Mouse (Mus musculus) MEL (cell line): Measurements from ENCODE around the gene Gm11027. TPM values are rescaled to one million over a fixed set of nuclear protein-coding genes. Genes with fewer than 3 reads are reported as not detected.

Experiments
- DNase-seq: peaks from one replicate; pipeline ENCODE4 v3.0.0; 2011; ENCODE audit warnings: low read depth, low spot score
- H3K27ac ChIP-seq: 2 replicates; pipeline ENCODE4 v1.5.1; 2012; ENCODE audit warnings: low read depth, mild to moderate bottlenecking, control low read depth, low read length, moderate library complexity; ENCODE audit not compliant: control insufficient read depth
- H3K27me3 ChIP-seq, 2 experiments: fragments of 150-350 bp in 1 of 2; sonication (generic) in 1 of 2; 2 replicates each; pipeline ENCODE4 v1.6.1; 2012; ENCODE audit warnings: low read length in 2 of 2, mild to moderate bottlenecking in 2 of 2, improper control_type of control experiment in 1 of 2, moderate library complexity in 1 of 2; ENCODE audit not compliant: insufficient read depth in 2 of 2, control insufficient read depth in 1 of 2
- H3K36me3 ChIP-seq, 2 experiments: 2 replicates each; pipeline ENCODE4 v1.6.1; 2012 to 2014; ENCODE audit warnings: low read length in 2 of 2, improper control_type of control experiment in 1 of 2, inconsistent platforms in 1 of 2, mild to moderate bottlenecking in 1 of 2; ENCODE audit not compliant: insufficient read depth in 2 of 2, control insufficient read depth in 1 of 2
- H3K4me1 ChIP-seq, 2 experiments: fragments of 150-350 bp in 1 of 2; sonication (generic) in 1 of 2; 2 replicates each; pipeline ENCODE4 v1.6.1; 2012; ENCODE audit warnings: low read length in 2 of 2, improper control_type of control experiment in 1 of 2, mild to moderate bottlenecking in 1 of 2; ENCODE audit not compliant: insufficient read depth in 2 of 2, control insufficient read depth in 1 of 2
- H3K4me3 ChIP-seq, 2 experiments: fragments of 150-350 bp in 1 of 2; sonication (generic) in 1 of 2; 2 replicates each; pipeline ENCODE4 v1.5.1; 2012; ENCODE audit warnings: low read depth in 2 of 2, low read length in 2 of 2, mild to moderate bottlenecking in 2 of 2, moderate library complexity in 2 of 2, control low read depth in 1 of 2, improper control_type of control experiment in 1 of 2; ENCODE audit not compliant: control insufficient read depth in 1 of 2, insufficient read depth in 1 of 2
- H3K79me2 ChIP-seq: 2 replicates; pipeline ENCODE4 v1.6.1; 2012; ENCODE audit warnings: mild to moderate bottlenecking, low read length, moderate library complexity; ENCODE audit not compliant: control insufficient read depth, poor library complexity, insufficient read depth
- H3K9ac ChIP-seq: 2 replicates; pipeline ENCODE4 v1.6.1; 2012; ENCODE audit warnings: low read depth, mild to moderate bottlenecking, control low read depth, low read length, moderate library complexity; ENCODE audit not compliant: control insufficient read depth, poor library complexity, severe bottlenecking
- H3K9me3 ChIP-seq: fragments of 150-350 bp; sonication (generic); replicated peaks from 2 replicates; pipeline ENCODE4 v1.6.1; 2012; ENCODE audit warnings: mild to moderate bottlenecking, low read length, improper control_type of control experiment, moderate library complexity; ENCODE audit not compliant: insufficient read depth
- BHLHE40 ChIP-seq: IDR thresholded peaks from 2 replicates; pipeline ENCODE4 v1.6.1; 2012; ENCODE audit warnings: low read depth, mild to moderate bottlenecking, inconsistent platforms, low read length, improper control_type of control experiment, borderline replicate concordance
- CTCF ChIP-seq, 3 experiments: IDR thresholded peaks in 2 of 3; conservative IDR thresholded peaks in 1 of 3; 2 replicates each; pipeline ENCODE4 v1.5.1; 2011 to 2012; ENCODE audit warnings: low read length in 3 of 3, low read depth in 2 of 3, mild to moderate bottlenecking in 2 of 3, improper control_type of control experiment in 1 of 3, inconsistent platforms in 1 of 3, mixed read lengths in 1 of 3, moderate library complexity in 1 of 3; ENCODE audit not compliant: control insufficient read depth in 1 of 3, insufficient read depth in 1 of 3, poor library complexity in 1 of 3, severe bottlenecking in 1 of 3
- ELF1 ChIP-seq: IDR thresholded peaks from 2 replicates; pipeline ENCODE4 v1.6.1; 2014; ENCODE audit warnings: low read depth, mild to moderate bottlenecking, inconsistent platforms, low read length, improper control_type of control experiment, moderate library complexity
- EP300 ChIP-seq, 2 experiments: IDR thresholded peaks; 2 replicates each; pipeline ENCODE4 v1.6.1; 2011; ENCODE audit warnings: improper control_type of control experiment in 2 of 2, low read length in 2 of 2, low read depth in 1 of 2, mild to moderate bottlenecking in 1 of 2
- ETS1 ChIP-seq: IDR thresholded peaks from 2 replicates; pipeline ENCODE4 v1.6.1; 2012; ENCODE audit warnings: low read depth, mild to moderate bottlenecking, inconsistent platforms, low read length, improper control_type of control experiment, moderate library complexity
- JUND ChIP-seq: IDR thresholded peaks from 2 replicates; pipeline ENCODE4 v1.6.1; 2011; ENCODE audit warnings: low read depth, mild to moderate bottlenecking, improper control_type of control experiment, low read length
- MAFK ChIP-seq: IDR thresholded peaks from 2 replicates; pipeline ENCODE4 v1.6.1; 2011; ENCODE audit warnings: low read depth, mild to moderate bottlenecking, low read length, improper control_type of control experiment, borderline replicate concordance
- MEF2A ChIP-seq: IDR thresholded peaks from 2 replicates; pipeline ENCODE4 v1.6.1; 2014; ENCODE audit warnings: low read depth, mild to moderate bottlenecking, inconsistent platforms, low read length, improper control_type of control experiment; ENCODE audit not compliant: poor library complexity, insufficient replicate concordance, severe bottlenecking; ENCODE audit errors: extremely low read depth
- NELFE ChIP-seq: IDR thresholded peaks from 2 replicates; pipeline ENCODE4 v1.6.1; 2011; ENCODE audit warnings: low read depth, low read length, improper control_type of control experiment
- NRF1 ChIP-seq: IDR thresholded peaks from 2 replicates; pipeline ENCODE4 v1.6.1; 2014; ENCODE audit warnings: low read depth, mild to moderate bottlenecking, inconsistent platforms, low read length, improper control_type of control experiment, moderate library complexity; ENCODE audit not compliant: poor library complexity, insufficient read depth, severe bottlenecking
- POLR2AphosphoS2 ChIP-seq: IDR thresholded peaks from 2 replicates; pipeline ENCODE4 v1.6.1; 2011; ENCODE audit warnings: low read length, improper control_type of control experiment
- POLR2AphosphoS5 ChIP-seq: IDR thresholded peaks from 2 replicates; pipeline ENCODE4 v1.6.1; 2012; ENCODE audit warnings: low read depth, borderline replicate concordance, mild to moderate bottlenecking, inconsistent platforms, low read length, moderate library complexity, mixed read lengths
- RCOR1 ChIP-seq: IDR thresholded peaks from 2 replicates; pipeline ENCODE4 v1.6.1; 2012; ENCODE audit warnings: low read depth, mild to moderate bottlenecking, inconsistent platforms, low read length, improper control_type of control experiment
- SIN3A ChIP-seq: IDR thresholded peaks from 2 replicates; pipeline ENCODE4 v1.6.1; 2012; ENCODE audit warnings: low read length, improper control_type of control experiment, inconsistent platforms
- TBP ChIP-seq: IDR thresholded peaks from 2 replicates; pipeline ENCODE4 v1.8.0; 2011; ENCODE audit warnings: low read depth, low read length, improper control_type of control experiment
- UBTF ChIP-seq: IDR thresholded peaks from 2 replicates; pipeline ENCODE4 v1.6.1; 2012; ENCODE audit warnings: low read depth, mild to moderate bottlenecking, inconsistent platforms, low read length, improper control_type of control experiment, moderate library complexity, borderline replicate concordance; ENCODE audit not compliant: insufficient read depth
- USF1 ChIP-seq: IDR thresholded peaks from 2 replicates; pipeline ENCODE4 v1.6.1; 2014; ENCODE audit warnings: low read depth, mild to moderate bottlenecking, inconsistent platforms, low read length, improper control_type of control experiment, moderate library complexity
- ZNF384 ChIP-seq: IDR thresholded peaks from 2 replicates; pipeline ENCODE4 v1.6.1; 2012; ENCODE audit warnings: low read depth, mild to moderate bottlenecking, inconsistent platforms, low read length, improper control_type of control experiment
- polyA plus RNA-seq, 2 experiments: library from polyadenylated mRNA; stranded (reverse) in 1 of 2; unstranded in 1 of 2; fragments of >175 nt in 1 of 2; fragments of >200 nt in 1 of 2; gene quantifications; 2 replicates each; pipeline versions ENCODE4 v1.2.1 to v1.2.4; 2012; ENCODE audit warnings: low replicate concordance in 2 of 2, low read depth in 1 of 2; ENCODE audit not compliant: insufficient read length in 2 of 2, insufficient read depth in 1 of 2, missing spikeins in 1 of 2
- total RNA-seq: library from RNA; depleted of rRNA; stranded (reverse); fragments of 300-350 nt; gene quantifications from 2 replicates; pipeline ENCODE4 v1.2.3, GENCODE M21; 2012

Gm11027 gene
- total and polyA plus RNA-seq, 3 experiments: not detected

GRCm38 (mm10) chr12:116293185-116293584, 18.0 kb downstream of the Gm11027 start (continued):
- TF ChIP-seq ELF1 (peak; percentile 77), RCOR1 (peak; percentile 63; the same call in 1 of the 2 replicates), MAFK (no peak), NELFE (no peak), TBP (no peak), CTCF (IDR thresholded peaks at IDR 0.05 in 2 of 3, conservative IDR thresholded peaks at IDR 0.05 in 1 of 3; ENCODE audit: control insufficient read depth in 1 of 3, insufficient read depth in 1 of 3, low read depth in 2 of 3, low read length in 3 of 3, poor library complexity in 1 of 3, severe bottlenecking in 1 of 3) (no peak), NRF1 (no peak), ETS1 (peak; percentile 90), BHLHE40 (peak; percentile 53; the same call in 1 of the 2 replicates), USF1 (no peak), POLR2AphosphoS2 (no peak), UBTF (no peak), POLR2AphosphoS5 (no peak), EP300 (IDR thresholded peaks at IDR 0.05; ENCODE audit: low read depth in 1 of 2, low read length in 2 of 2) (peak; percentile 93 to 97), MEF2A (peak; percentile 91; the same call in 1 of the 2 replicates), SIN3A (peak; percentile 87)

DNA sequence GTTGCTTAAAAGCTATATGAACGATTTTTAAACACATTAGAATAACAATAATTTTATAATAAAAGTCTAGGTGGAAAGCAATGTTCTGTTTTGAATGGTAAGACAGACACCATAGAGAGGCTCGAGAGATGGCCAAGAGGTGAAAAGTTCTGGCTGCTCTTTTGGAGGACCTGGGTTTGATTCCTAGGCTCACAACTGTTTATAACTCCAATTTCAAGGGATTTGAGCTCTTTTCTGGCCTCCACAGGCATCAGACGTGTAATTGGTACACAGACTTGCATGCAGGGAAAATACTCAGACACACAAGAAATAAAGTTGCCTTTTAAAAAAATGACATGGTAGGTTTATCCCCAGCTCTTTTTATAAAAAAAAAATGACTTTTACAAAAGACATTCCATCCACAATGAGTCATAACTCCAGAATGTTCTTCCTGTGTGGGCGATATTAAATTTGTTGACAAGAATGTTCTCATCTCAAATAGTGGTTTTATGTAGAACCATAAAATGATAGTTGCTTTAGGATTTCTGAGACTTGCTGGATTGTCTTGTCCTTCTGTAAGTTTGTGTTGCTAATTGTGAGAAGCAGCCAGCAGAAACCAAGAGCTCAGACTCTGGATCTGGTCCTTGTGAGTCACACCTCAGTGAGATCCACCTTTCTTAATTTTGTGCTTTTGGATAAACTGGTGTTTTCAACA, 18.6 kb downstream of the Gm11027 start:
- Histone ChIP-seq H3K36me3 (peaks cover 4 to 40% of the 10 kb centered on the region in 2 experiments; a peak in 3 of 4 replicates), H3K4me1 (peaks cover 18 to 21% of the 10 kb centered on the region in 2 experiments), H3K9me3 (no peaks in the 10 kb centered on the region), H3K27me3 (no peaks in the 10 kb centered on the region), H3K9ac (peak overlapping the region; percentile 5; the same call in 1 of the 2 replicates), H3K27ac (peak overlapping the region; percentile 67)
- DNase-seq: no peak
- no peak for TF ChIP-seq BHLHE40
- TF ChIP-seq JUND: 0 out of 2 replicates have a peak, but pooled peaks have one; percentile 46
- TF ChIP-seq ZNF384: peak; percentile 62
- peak in 1 of 2 experiments; percentile 23; a peak in 1 of 4 replicates for TF ChIP-seq EP300 (IDR thresholded peaks at IDR 0.05; ENCODE audit: low read depth in 1 of 2, low read length in 2 of 2)
- TF ChIP-seq, all 39 proteins: peak for 3
- Histone ChIP-seq H3K4me3 (peak overlapping the region in 1 of 2 experiments; percentile 33; a peak in 2 of 4 replicates), H3K79me2 (peaks cover 51% of the 10 kb centered on the region)
